Mouse (Mus musculus): ENCODE data around the gene Ccdc96.

DNA sequence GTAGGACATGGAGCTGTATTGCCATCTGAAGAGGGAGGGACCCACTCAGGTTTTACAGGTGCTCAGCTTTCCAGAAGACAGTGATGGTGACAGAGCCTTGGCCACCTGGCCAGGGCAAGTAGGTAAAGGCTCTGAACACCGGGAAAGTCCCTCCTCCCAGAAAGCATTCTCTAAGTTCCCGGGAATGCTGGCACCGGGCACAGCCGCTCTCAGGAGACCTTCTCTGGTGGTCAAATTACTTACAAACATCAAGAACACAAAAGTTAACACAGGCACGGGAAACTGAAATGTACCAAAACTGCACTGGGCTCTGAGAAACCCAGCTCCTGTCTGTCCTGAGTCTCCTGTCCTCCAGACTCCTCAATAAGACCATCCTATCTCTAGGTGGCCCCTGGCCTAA, 45.3 kb downstream of the Ccdc96 start:
- TF ChIP-seq POLR2A (IDR thresholded peaks at IDR 0.05; ENCODE audit: borderline replicate concordance, extremely low read depth, insufficient read depth, insufficient read length, poor library complexity, severe bottlenecking) (no peak), CTCF (IDR thresholded peaks at IDR 0.05; ENCODE audit: borderline replicate concordance, extremely low read depth, insufficient read depth, insufficient read length) (no peak)
